Mouse (Mus musculus) heart, postnatal 0 days (tissue): Measurements from ENCODE around the gene Plcb4. TPM values are rescaled to one million over a fixed set of nuclear protein-coding genes. Genes with fewer than 3 reads are reported as not detected.

Experiments used
- ATAC-seq: fragments of 200-750 bp; cut with Nextera tagmentation; 2 replicates; pipeline ENCODE4 v1.8.0; 2017; ENCODE audit warnings: low read depth, moderate number of reproducible peaks, moderate library complexity; ENCODE audit not compliant: insufficient read depth
- DNase-seq: peaks from one replicate; pipeline ENCODE4 v3.0.0-alpha.2; 2016; ENCODE audit warnings: low spot score
- H3K27ac ChIP-seq: fragments of 300-500 bp; sonication (generic); 2 replicates; pipeline ENCODE4 v1.5.1; 2014; ENCODE audit warnings: low read depth, mild to moderate bottlenecking
- H3K27me3 ChIP-seq: fragments of 300-500 bp; sonication (generic); 2 replicates; pipeline ENCODE4 v1.6.1; 2014; ENCODE audit warnings: low read length, mixed read lengths; ENCODE audit not compliant: control insufficient read depth, insufficient read depth
- H3K36me3 ChIP-seq: fragments of 300-500 bp; sonication (generic); replicated peaks from 2 replicates; pipeline ENCODE4 v1.6.1; 2014; ENCODE audit warnings: low read length, mixed read lengths; ENCODE audit not compliant: control insufficient read depth, insufficient read depth
- H3K4me1 ChIP-seq: fragments of 300-500 bp; sonication (generic); 2 replicates; pipeline ENCODE4 v1.6.1; 2014; ENCODE audit warnings: antibody characterized with exemption; ENCODE audit not compliant: control insufficient read depth, insufficient read depth
- H3K4me2 ChIP-seq: fragments of 300-500 bp; sonication (generic); 2 replicates; pipeline ENCODE4 v1.6.1; 2014; ENCODE audit warnings: low read depth, mild to moderate bottlenecking, low read length, moderate library complexity
- H3K4me3 ChIP-seq: fragments of 300-500 bp; sonication (generic); 2 replicates; pipeline ENCODE4 v1.5.1; 2014; ENCODE audit warnings: low read depth, low read length
- H3K9ac ChIP-seq: fragments of 300-500 bp; sonication (generic); replicated peaks from 2 replicates; pipeline ENCODE4 v1.6.1; 2014; ENCODE audit warnings: low read depth, low read length, mixed read lengths
- H3K9me3 ChIP-seq: fragments of 300-500 bp; sonication (generic); replicated peaks from 2 replicates; pipeline ENCODE4 v1.6.1; 2016; ENCODE audit warnings: low read length; ENCODE audit not compliant: control insufficient read depth
- CTCF ChIP-seq: IDR thresholded peaks from 2 replicates; pipeline ENCODE4 v1.5.1; 2016; ENCODE audit warnings: antibody characterized with exemption, control low read depth, low read depth
- EP300 ChIP-seq: IDR thresholded peaks from 2 replicates; pipeline ENCODE4 v1.6.1; 2016; ENCODE audit warnings: antibody characterized with exemption, low read depth
- WGBS: fragments of 180-500 bp; shearing (Covaris S2); extraction: QIAGEN DNeasy Blood & Tissue Kit; methylation state at CpG from one replicate; pipeline ENCODE4 v1.1.7; 2014; 5-methylcytosine and 5-hydroxymethylcytosine counted together
- polyA plus RNA-seq: library from polyadenylated mRNA; unstranded; fragments of >200 nt; fragmentation: Nextera tagmentation; extraction: Ambion mirVana; gene quantifications from 2 replicates; pipeline ENCODE4 v1.2.1, GENCODE M21; 2015
- total RNA-seq: library from RNA; depleted of rRNA; stranded (reverse); fragments of >200 nt; gene quantifications from 2 replicates; pipeline ENCODE4 v1.2.3, GENCODE M21; 2014; ENCODE audit warnings: low replicate concordance

Plcb4 gene
- total and polyA plus RNA-seq, 2 experiments from 2014 or later, result 34.7 to 57.0 TPM

- no peak overlapping the region for H3K4me3 ChIP-seq
- WGBS, result 92% methylated on average over 6 of the region's 6 CpGs
- TF ChIP-seq CTCF (no peak), EP300 (no peak)
- no peaks in the 10 kb centered on the region for H3K36me3 ChIP-seq
- H3K4me1 ChIP-seq, result peaks cover 6% of the 10 kb centered on the region; the same call in 1 of the 2 replicates
- H3K27me3 ChIP-seq, result no peaks in the 10 kb centered on the region
- no peak overlapping the region for H3K9ac ChIP-seq
- ATAC-seq (no peak), DNase-seq (no peak)
- no peak overlapping the region for H3K4me2 ChIP-seq
- H3K27ac ChIP-seq, result no peak overlapping the region
- H3K9me3 ChIP-seq, result no peaks in the 10 kb centered on the region
Measured at GRCm38 (mm10) chr2:135800385-135800784, 141.6 kb downstream of the Plcb4 start.

- Histone ChIP-seq H3K9ac (no peak overlapping the region), H3K9me3 (no peaks in the 10 kb centered on the region), H3K4me2 (no peak overlapping the region), H3K4me3 (no peak overlapping the region), H3K27ac (no peak overlapping the region), H3K27me3 (no peaks in the 10 kb centered on the region), H3K4me1 (peaks cover 12% of the 10 kb centered on the region), H3K36me3 (no peaks in the 10 kb centered on the region)
- DNase-seq, result no peak
- no peak for ATAC-seq
- TF ChIP-seq EP300 (no peak), CTCF (no peak)
- 93% methylated on average over 9 of the region's 9 CpGs for whole genome bisulfite sequencing
Measured at GRCm38 (mm10) chr2:135802878-135803450, 144.2 kb downstream of the Plcb4 start.

GRCm38 (mm10) chr2:135805748-135806685 is 147.2 kb downstream of the Plcb4 start:
- Histone ChIP-seq H3K4me1 (peaks cover 11% of the 10 kb centered on the region; the same call in 1 of the 2 replicates), H3K36me3 (no peaks in the 10 kb centered on the region), H3K9ac (no peak overlapping the region), H3K9me3 (no peaks in the 10 kb centered on the region), H3K4me2 (no peak overlapping the region), H3K27ac (no peak overlapping the region), H3K27me3 (no peaks in the 10 kb centered on the region), H3K4me3 (no peak overlapping the region)
- no peak for TF ChIP-seq EP300
- TF ChIP-seq CTCF, result no peak
- DNase-seq (no peak), ATAC-seq (no peak)
- WGBS, result 62% methylated on average over 15 of the region's 15 CpGs

GRCm38 (mm10) chr2:135808342-135808741 is 149.5 kb downstream of the Plcb4 start:
- H3K9ac ChIP-seq, result no peak overlapping the region
- 0 out of 2 replicates have a peak, but pooled peaks cover 4% of the 10 kb centered on the region for H3K36me3 ChIP-seq
- DNase-seq (no peak), ATAC-seq (no peak)
- peaks cover 16% of the 10 kb centered on the region; the same call in 1 of the 2 replicates for H3K4me1 ChIP-seq
- no peaks in the 10 kb centered on the region for H3K9me3 ChIP-seq
- no peak overlapping the region for H3K27ac ChIP-seq
- no peak overlapping the region for H3K4me3 ChIP-seq
- H3K4me2 ChIP-seq, result no peak overlapping the region
- WGBS, result 74% methylated on average over 4 of the region's 4 CpGs
- H3K27me3 ChIP-seq, result no peaks in the 10 kb centered on the region
- TF ChIP-seq EP300, result no peak
- no peak for TF ChIP-seq CTCF

- 0 out of 2 replicates have a peak overlapping the region, but pooled peaks have one; percentile 2 for H3K27ac ChIP-seq
- ATAC-seq (no peak), DNase-seq (no peak)
- H3K4me1 ChIP-seq, result peaks cover 14% of the 10 kb centered on the region; the same call in 1 of the 2 replicates
- no peaks in the 10 kb centered on the region for H3K27me3 ChIP-seq
- 0 out of 2 replicates have a peak, but pooled peaks cover 10% of the 10 kb centered on the region for H3K36me3 ChIP-seq
- WGBS, result 43% methylated on average over 6 of the region's 6 CpGs
- no peak overlapping the region for H3K9ac ChIP-seq
- no peak overlapping the region for H3K4me3 ChIP-seq
- no peak overlapping the region for H3K4me2 ChIP-seq
- TF ChIP-seq EP300 (no peak), CTCF (no peak)
- H3K9me3 ChIP-seq, result 0 out of 2 replicates have a peak, but pooled peaks cover 5% of the 10 kb centered on the region
Measured at GRCm38 (mm10) chr2:135810841-135811240, 152.0 kb downstream of the Plcb4 start.
